Mouse (Mus musculus): ENCODE results near the gene Proca1. TPM values are rescaled to one million over a fixed set of nuclear protein-coding genes. Genes with fewer than 3 reads are reported as not detected.

The Proca1 gene
- polyA plus RNA-seq, 1 experiment: 7.6 TPM

- Histone ChIP-seq H3K4me1 (ENCODE audit: control insufficient read depth, insufficient read depth, low read length) (no peaks in the 10 kb centered on the region), H3K4me3 (ENCODE audit: low read depth, low read length) (no peak overlapping the region), H3K9ac (ENCODE audit: low read depth, poor library complexity, severe bottlenecking) (no peak overlapping the region), H3K27ac (ENCODE audit: insufficient read depth, low read length) (no peak overlapping the region), H3K27me3 (ENCODE audit: control insufficient read depth, insufficient read depth, low read length, poor library complexity, severe bottlenecking) (no peaks in the 10 kb centered on the region), H3K36me3 (ENCODE audit: control insufficient read depth, insufficient read depth, low read length, poor library complexity, severe bottlenecking) (peaks cover 13% of the 10 kb centered on the region; the same call in 1 of the 2 replicates), H3K9me3 (replicated peaks; ENCODE audit: control insufficient read depth, insufficient read depth, low read length, poor library complexity, severe bottlenecking) (no peaks in the 10 kb centered on the region)
- TF ChIP-seq EP300 (IDR thresholded peaks at IDR 0.05; ENCODE audit: insufficient read depth, low read depth, low read length) (no peak), POLR2A (IDR thresholded peaks at IDR 0.05; ENCODE audit: insufficient read depth, low read length) (no peak), CTCF (IDR thresholded peaks at IDR 0.05; ENCODE audit: low read depth, low read length) (no peak)
Measured at GRCm38 (mm10) chr11:78202372-78202771, 9.2 kb downstream of the Proca1 start.

- H3K9me3 ChIP-seq (replicated peaks; ENCODE audit: control insufficient read depth, insufficient read depth, low read length, poor library complexity, severe bottlenecking): no peaks in the 10 kb centered on the region
- peaks cover 31% of the 10 kb centered on the region for H3K36me3 ChIP-seq (ENCODE audit: control insufficient read depth, insufficient read depth, low read length, poor library complexity, severe bottlenecking)
- no peak for TF ChIP-seq POLR2A (IDR thresholded peaks at IDR 0.05; ENCODE audit: insufficient read depth, low read length)
- TF ChIP-seq EP300 (IDR thresholded peaks at IDR 0.05; ENCODE audit: insufficient read depth, low read depth, low read length): no peak
- no peak for TF ChIP-seq CTCF (IDR thresholded peaks at IDR 0.05; ENCODE audit: low read depth, low read length)
- no peak overlapping the region for H3K9ac ChIP-seq (ENCODE audit: low read depth, poor library complexity, severe bottlenecking)
- H3K4me1 ChIP-seq (ENCODE audit: control insufficient read depth, insufficient read depth, low read length): no peaks in the 10 kb centered on the region
- no peak overlapping the region for H3K27ac ChIP-seq (ENCODE audit: insufficient read depth, low read length)
- H3K4me3 ChIP-seq (ENCODE audit: low read depth, low read length): no peak overlapping the region
- H3K27me3 ChIP-seq (ENCODE audit: control insufficient read depth, insufficient read depth, low read length, poor library complexity, severe bottlenecking): no peaks in the 10 kb centered on the region
Measured at GRCm38 (mm10) chr11:78204287-78204686, 11.1 kb downstream of the Proca1 start.

DNA sequence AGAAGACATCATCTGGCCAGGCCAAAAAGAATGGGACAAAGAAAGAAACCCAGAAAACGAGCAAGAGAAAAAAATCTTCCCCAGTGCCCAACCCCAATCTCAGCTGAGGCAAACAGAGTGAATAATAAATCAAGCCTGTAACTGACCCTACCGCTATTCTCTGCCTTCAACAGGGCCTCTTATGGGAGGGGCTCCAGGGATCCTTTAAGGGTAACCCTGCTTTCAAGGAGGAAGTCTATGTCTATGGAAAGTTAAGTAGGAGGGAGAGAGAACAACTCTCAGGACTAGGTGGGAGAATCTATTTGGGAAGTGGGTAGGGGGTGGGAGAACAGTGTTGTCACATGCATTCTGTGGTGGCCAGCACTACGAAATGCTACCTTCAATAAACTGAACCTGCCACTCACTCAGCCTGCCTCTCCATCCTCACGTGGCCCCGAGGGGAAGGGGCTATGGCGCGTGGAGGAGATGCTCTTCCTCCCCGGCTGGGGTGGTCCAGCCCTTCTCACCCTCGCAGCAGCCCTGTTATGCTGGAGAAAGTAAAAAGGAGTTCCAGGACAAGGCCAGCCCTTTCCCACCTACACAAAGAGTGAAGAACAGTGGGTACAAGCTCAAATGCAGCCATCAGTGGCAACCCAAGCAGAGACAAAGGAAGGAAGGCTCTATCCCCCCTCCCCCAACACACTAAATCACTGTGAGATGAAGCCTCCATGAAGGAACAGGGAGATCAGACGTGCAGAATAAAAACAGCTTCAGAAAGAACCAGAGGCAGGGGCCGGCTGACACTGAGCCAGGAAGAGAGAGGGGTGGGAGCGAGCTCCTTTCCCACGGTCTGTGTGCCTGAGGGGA lies 12.4 kb downstream of the Proca1 start:
- H3K27ac ChIP-seq (ENCODE audit: insufficient read depth, low read length): no peak overlapping the region
- no peak for TF ChIP-seq EP300 (IDR thresholded peaks at IDR 0.05; ENCODE audit: insufficient read depth, low read depth, low read length)
- no peaks in the 10 kb centered on the region for H3K27me3 ChIP-seq (ENCODE audit: control insufficient read depth, insufficient read depth, low read length, poor library complexity, severe bottlenecking)
- no peak overlapping the region for H3K4me3 ChIP-seq (ENCODE audit: low read depth, low read length)
- H3K9me3 ChIP-seq (replicated peaks; ENCODE audit: control insufficient read depth, insufficient read depth, low read length, poor library complexity, severe bottlenecking): no peaks in the 10 kb centered on the region
- H3K36me3 ChIP-seq (ENCODE audit: control insufficient read depth, insufficient read depth, low read length, poor library complexity, severe bottlenecking): peaks cover 42% of the 10 kb centered on the region
- no peaks in the 10 kb centered on the region for H3K4me1 ChIP-seq (ENCODE audit: control insufficient read depth, insufficient read depth, low read length)
- no peak overlapping the region for H3K9ac ChIP-seq (ENCODE audit: low read depth, poor library complexity, severe bottlenecking)

DNA sequence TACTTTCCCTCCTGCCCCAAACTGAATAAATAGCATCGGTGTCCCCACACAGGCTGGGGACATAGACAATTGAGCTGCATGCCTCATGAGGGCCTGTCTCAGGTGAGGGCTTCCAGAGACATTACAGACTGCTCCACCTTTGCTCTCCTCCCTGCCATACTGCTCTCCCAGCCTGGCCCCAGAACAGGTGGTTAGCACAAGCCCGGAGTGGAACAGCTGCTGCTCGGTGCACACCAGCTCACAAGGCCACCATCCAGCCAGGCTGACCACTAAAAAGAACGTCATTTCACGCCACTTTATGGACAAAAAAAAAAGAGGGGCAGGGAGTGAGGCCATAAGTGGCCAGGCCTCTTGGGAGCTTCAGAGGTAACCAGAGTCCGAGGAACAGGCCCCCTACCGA lies 14.0 kb downstream of the Proca1 start:
- Histone ChIP-seq H3K27me3 (ENCODE audit: control insufficient read depth, insufficient read depth, low read length, poor library complexity, severe bottlenecking) (no peaks in the 10 kb centered on the region), H3K36me3 (ENCODE audit: control insufficient read depth, insufficient read depth, low read length, poor library complexity, severe bottlenecking) (peaks cover 52% of the 10 kb centered on the region), H3K9me3 (replicated peaks; ENCODE audit: control insufficient read depth, insufficient read depth, low read length, poor library complexity, severe bottlenecking) (no peaks in the 10 kb centered on the region), H3K27ac (ENCODE audit: insufficient read depth, low read length) (no peak overlapping the region), H3K9ac (ENCODE audit: low read depth, poor library complexity, severe bottlenecking) (no peak overlapping the region), H3K4me1 (ENCODE audit: control insufficient read depth, insufficient read depth, low read length) (no peaks in the 10 kb centered on the region), H3K4me3 (ENCODE audit: low read depth, low read length) (no peak overlapping the region)
- no peak for TF ChIP-seq EP300 (IDR thresholded peaks at IDR 0.05; ENCODE audit: insufficient read depth, low read depth, low read length)
- no peak for TF ChIP-seq CTCF (IDR thresholded peaks at IDR 0.05; ENCODE audit: low read depth, low read length)
- no peak for TF ChIP-seq POLR2A (IDR thresholded peaks at IDR 0.05; ENCODE audit: insufficient read depth, low read length)

DNA sequence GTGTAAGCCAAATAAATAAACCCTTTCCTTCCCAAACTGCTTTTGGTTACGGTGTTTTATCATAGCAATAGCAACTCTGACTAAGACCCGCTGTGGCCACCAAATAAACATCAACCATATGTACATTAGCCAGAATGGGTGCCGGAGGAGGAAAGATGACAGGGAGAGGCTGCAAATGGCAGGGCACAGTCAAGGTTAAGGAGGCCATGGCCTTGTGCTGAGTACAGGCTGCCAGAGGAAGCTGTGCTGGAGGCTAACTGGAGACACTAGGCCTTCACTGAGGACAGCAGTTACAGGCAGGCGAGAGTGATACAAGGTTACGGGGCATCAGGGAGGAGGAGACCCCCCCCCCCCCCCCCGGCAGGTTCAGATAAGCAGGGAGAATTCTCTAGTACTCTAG lies 16.7 kb downstream of the Proca1 start:
- no peak overlapping the region for H3K9ac ChIP-seq (ENCODE audit: low read depth, poor library complexity, severe bottlenecking)
- no peak overlapping the region for H3K4me3 ChIP-seq (ENCODE audit: low read depth, low read length)
- H3K27me3 ChIP-seq (ENCODE audit: control insufficient read depth, insufficient read depth, low read length, poor library complexity, severe bottlenecking): no peaks in the 10 kb centered on the region
- H3K9me3 ChIP-seq (replicated peaks; ENCODE audit: control insufficient read depth, insufficient read depth, low read length, poor library complexity, severe bottlenecking): no peaks in the 10 kb centered on the region
- no peak for TF ChIP-seq EP300 (IDR thresholded peaks at IDR 0.05; ENCODE audit: insufficient read depth, low read depth, low read length)
- TF ChIP-seq POLR2A (IDR thresholded peaks at IDR 0.05; ENCODE audit: insufficient read depth, low read length): no peak
- TF ChIP-seq CTCF (IDR thresholded peaks at IDR 0.05; ENCODE audit: low read depth, low read length): no peak
- H3K36me3 ChIP-seq (ENCODE audit: control insufficient read depth, insufficient read depth, low read length, poor library complexity, severe bottlenecking): peaks cover 74% of the 10 kb centered on the region
- H3K4me1 ChIP-seq (ENCODE audit: control insufficient read depth, insufficient read depth, low read length): no peaks in the 10 kb centered on the region
- H3K27ac ChIP-seq (ENCODE audit: insufficient read depth, low read length): no peak overlapping the region

- no peaks in the 10 kb centered on the region for H3K27me3 ChIP-seq (ENCODE audit: control insufficient read depth, insufficient read depth, low read length, poor library complexity, severe bottlenecking)
- no peak overlapping the region for H3K27ac ChIP-seq (ENCODE audit: insufficient read depth, low read length)
- H3K36me3 ChIP-seq (ENCODE audit: control insufficient read depth, insufficient read depth, low read length, poor library complexity, severe bottlenecking): peaks cover 80% of the 10 kb centered on the region
- no peak overlapping the region for H3K4me3 ChIP-seq (ENCODE audit: low read depth, low read length)
- TF ChIP-seq POLR2A (IDR thresholded peaks at IDR 0.05; ENCODE audit: insufficient read depth, low read length) (no peak), CTCF (IDR thresholded peaks at IDR 0.05; ENCODE audit: low read depth, low read length) (no peak), EP300 (IDR thresholded peaks at IDR 0.05; ENCODE audit: insufficient read depth, low read depth, low read length) (no peak)
- H3K9me3 ChIP-seq (replicated peaks; ENCODE audit: control insufficient read depth, insufficient read depth, low read length, poor library complexity, severe bottlenecking): no peaks in the 10 kb centered on the region
- no peaks in the 10 kb centered on the region for H3K4me1 ChIP-seq (ENCODE audit: control insufficient read depth, insufficient read depth, low read length)
- no peak overlapping the region for H3K9ac ChIP-seq (ENCODE audit: low read depth, poor library complexity, severe bottlenecking)
Measured at GRCm38 (mm10) chr11:78210615-78211014, 17.4 kb downstream of the Proca1 start.

Measured in ES-Bruce4 (cell line).